Comparison of ENCODE assay signal across 7 mouse cellular contexts in the genomic region with DNA sequence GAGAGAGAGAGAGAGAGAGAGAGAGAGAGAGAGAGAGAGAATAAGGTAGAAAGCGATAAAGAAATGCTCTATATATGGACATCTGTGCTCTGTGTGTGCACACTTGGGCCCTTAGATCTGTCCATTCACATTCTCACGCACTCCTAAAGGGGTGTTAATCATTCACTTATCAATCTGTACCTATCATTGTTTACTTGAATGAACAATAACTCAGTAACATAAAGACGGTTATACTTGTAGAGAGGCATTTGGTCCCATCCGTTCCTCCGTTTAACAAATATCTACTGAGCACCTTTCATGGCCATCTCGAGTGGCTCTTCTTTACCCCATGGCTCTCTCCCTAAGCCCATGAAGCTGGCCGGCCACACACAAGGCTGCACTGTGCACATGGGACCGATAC.
"Had no signal": no experiment of that assay in that cellular context is flagged by ENCODE, and none has a peak within 500 bp of the region (broad histone marks: within the 10 kb centered on the region; RNA-seq: fewer than 3 reads in every experiment).

No protein-coding gene starts in this region.

- H3K4me3 ChIP-seq: neural tube, embryonic 12.5 days; neural tube, embryonic 13.5 days; neural tube, embryonic 15.5 days; stomach, embryonic 15.5 days had no signal

- H3K27me3 ChIP-seq: neural tube, embryonic 12.5 days; neural tube, embryonic 13.5 days; neural tube, embryonic 15.5 days; stomach, embryonic 15.5 days had no signal

- H3K27ac ChIP-seq: neural tube, embryonic 12.5 days; neural tube, embryonic 13.5 days; neural tube, embryonic 15.5 days; stomach, embryonic 15.5 days had no signal

- H3K4me2 ChIP-seq: neural tube, embryonic 12.5 days; neural tube, embryonic 13.5 days; neural tube, embryonic 15.5 days; stomach, embryonic 15.5 days had no signal

- H3K4me1 ChIP-seq: stomach, embryonic 15.5 days had no signal

- H3K9me3 ChIP-seq: neural tube, embryonic 12.5 days; neural tube, embryonic 13.5 days; neural tube, embryonic 15.5 days; stomach, embryonic 15.5 days had no signal

- H3K9ac ChIP-seq: neural tube, embryonic 12.5 days; neural tube, embryonic 13.5 days; neural tube, embryonic 15.5 days; stomach, embryonic 15.5 days had no signal

- DNase-seq: right cerebral cortex, postnatal 14 days; spleen, adult 18-20 months; thymus, adult 18-20 months had no signal

- H3K36me3 ChIP-seq: neural tube, embryonic 12.5 days; neural tube, embryonic 13.5 days; neural tube, embryonic 15.5 days; stomach, embryonic 15.5 days had no signal
